Mouse (Mus musculus): ENCODE results near the gene Icam1.

DNA sequence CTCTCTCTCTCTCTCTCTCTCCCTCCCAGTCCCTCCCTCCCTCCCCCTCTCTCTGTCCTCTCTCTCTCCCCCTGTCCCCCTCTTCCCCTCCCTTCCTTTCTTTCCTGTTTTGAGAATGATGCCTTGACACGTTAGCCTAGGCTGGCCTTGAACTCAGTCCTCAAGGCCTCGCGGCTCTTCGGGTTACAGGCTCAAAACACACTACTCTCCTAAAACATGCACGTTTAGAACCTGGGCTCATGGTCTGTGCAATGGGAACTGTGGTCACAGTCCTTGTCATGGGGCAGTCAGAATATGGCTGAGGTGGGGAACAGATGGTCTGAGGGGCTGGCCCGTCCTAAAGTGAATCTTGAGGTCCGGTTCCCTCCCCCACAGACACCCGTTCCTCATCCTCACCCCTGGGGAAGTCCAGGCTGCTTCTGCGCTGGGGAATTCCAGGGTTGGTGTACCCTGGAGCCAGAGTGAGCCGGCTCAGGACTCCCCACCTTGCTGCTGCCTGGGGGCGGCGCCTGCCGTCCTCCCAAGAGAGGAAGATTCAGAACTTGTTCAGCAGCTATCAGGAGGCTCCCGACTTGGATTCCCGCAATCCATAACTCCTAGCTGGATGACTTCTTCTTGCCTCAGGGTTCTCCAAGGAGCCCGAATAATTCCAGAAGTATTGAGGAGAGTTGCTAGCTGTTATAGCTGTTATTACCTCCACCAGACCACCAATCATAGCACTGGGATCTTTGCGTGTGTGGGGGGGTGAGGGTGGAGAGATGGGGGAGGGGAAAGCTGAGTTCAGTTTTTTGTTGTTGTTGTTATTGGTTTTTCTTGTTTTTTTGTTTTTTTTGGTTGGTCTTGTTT lies 769 bp downstream of the Icam1 start:
- TF ChIP-seq CTCF (conservative IDR thresholded peaks at IDR 0.05; ENCODE audit: low read length) = no peak
- TF ChIP-seq NANOG (IDR thresholded peaks at IDR 0.05; ENCODE audit: borderline replicate concordance, low read length) = no peak
- TF ChIP-seq POU5F1 (IDR thresholded peaks at IDR 0.05; ENCODE audit: borderline replicate concordance, low read length) = no peak

Data from E14TG2a.4 (cell line).